Mouse (Mus musculus): ENCODE results near the gene Hist2h2ab. TPM values are rescaled to one million over a fixed set of nuclear protein-coding genes. Genes with fewer than 3 reads are reported as not detected.
A peak's percentile ranks its signal among the peaks of the same experiment; 100 is the strongest.
"Not testable (repeated sequence)": the region's sequence is repeated elsewhere in the genome, so short reads cannot be mapped to it uniquely, and the experiment has no call there.

The Hist2h2ab gene
- polyA plus RNA-seq, 1 experiment from 2014 or later = 0.98 TPM

DNA sequence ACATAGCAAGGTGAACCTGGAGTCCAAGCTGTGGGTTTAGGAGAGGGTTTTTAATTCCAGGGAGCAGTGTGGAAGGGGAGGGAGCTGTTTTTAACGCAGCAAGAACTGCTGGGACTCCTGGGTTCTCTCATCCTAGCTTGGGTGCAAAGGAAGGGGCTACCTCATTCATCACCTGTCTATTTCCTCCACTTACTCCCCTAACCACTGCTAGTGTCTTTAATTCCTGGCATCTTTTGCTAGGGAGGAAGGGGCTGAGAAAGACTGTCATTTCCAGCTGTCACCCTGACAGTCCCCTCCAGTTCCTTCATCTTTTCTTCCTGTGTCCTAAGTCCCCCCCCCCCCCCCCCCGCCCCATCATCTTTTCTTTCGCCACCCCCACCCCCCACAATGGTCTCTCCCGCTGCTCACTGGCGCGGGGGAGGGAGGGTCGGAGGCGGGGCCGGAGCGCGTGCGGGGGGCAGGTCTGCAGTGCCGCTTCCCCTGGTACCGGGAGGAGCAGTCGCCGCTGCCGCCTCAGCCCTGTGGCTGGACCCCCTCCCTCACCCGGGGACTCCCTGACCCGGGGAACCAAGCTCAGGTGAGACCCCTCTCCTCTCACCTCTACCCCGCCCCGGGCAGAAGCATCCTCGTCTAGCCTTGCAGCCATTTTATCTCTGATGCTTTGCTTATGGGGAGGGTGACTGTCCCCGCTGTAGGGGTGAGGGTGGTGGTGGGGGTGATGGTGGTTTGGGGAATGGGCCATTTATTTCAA lies 38.8 kb upstream of the Hist2h2ab start, which contains the start of gene Sv2a:
Gene Sv2a, plus strand, starts transcription at position 425 of the 751 bp plus-strand sequence.
- H3K27me3 ChIP-seq (ENCODE audit: low read depth, poor library complexity, severe bottlenecking) = no peaks in the 10 kb centered on the region
- peak within 1 kb of the TSS; percentile 82 for H3K27ac ChIP-seq (replicated peaks)
- peaks cover 37% of the 10 kb centered on the region for H3K4me1 ChIP-seq
- H3K9me3 ChIP-seq (replicated peaks) = no peaks in the 10 kb centered on the region
- H3K4me3 ChIP-seq = peak within 1 kb of the TSS; percentile 63
- peaks cover 36% of the 10 kb centered on the region for H3K36me3 ChIP-seq
- DNase-seq (ENCODE audit: low spot score) = peak; percentile 49
- 1% methylated on average over 19 of the region's 23 CpGs for WGBS

- H3K9me3 ChIP-seq (replicated peaks) = no peaks in the 10 kb centered on the region
- peaks cover 28% of the 10 kb centered on the region for H3K36me3 ChIP-seq
- 40% methylated on average over 12 of the region's 12 CpGs for WGBS
- peak overlapping the region; percentile 82 for H3K27ac ChIP-seq (replicated peaks)
- H3K27me3 ChIP-seq (ENCODE audit: low read depth, poor library complexity, severe bottlenecking) = no peaks in the 10 kb centered on the region
- DNase-seq (ENCODE audit: low spot score) = no peak
- peak overlapping the region; percentile 63 for H3K4me3 ChIP-seq
- peaks cover 37% of the 10 kb centered on the region for H3K4me1 ChIP-seq
These were observed 37.9 kb upstream of the Hist2h2ab start for GRCm38 (mm10) chr3:96181510-96182381.

- H3K4me3 ChIP-seq = peak overlapping the region; percentile 63; the same call in 1 of the 2 replicates
These were observed 37.3 kb upstream of the Hist2h2ab start for GRCm38 (mm10) chr3:96182382-96182776.

GRCm38 (mm10) chr3:96192977-96193376 lies 26.7 kb upstream of the Hist2h2ab start:
- 0 out of 2 replicates have a peak, but pooled peaks cover 9% of the 10 kb centered on the region for H3K27me3 ChIP-seq (ENCODE audit: low read depth, poor library complexity, severe bottlenecking)
- peaks cover 17% of the 10 kb centered on the region for H3K4me1 ChIP-seq
- no peak overlapping the region for H3K4me3 ChIP-seq
- DNase-seq (ENCODE audit: low spot score) = no peak
- peaks cover 11% of the 10 kb centered on the region for H3K36me3 ChIP-seq
- no peak overlapping the region for H3K27ac ChIP-seq (replicated peaks)
- 0 out of 2 replicates have a peak, but pooled peaks cover 3% of the 10 kb centered on the region for H3K9me3 ChIP-seq (replicated peaks)
- WGBS = 69% methylated on average over 12 of the region's 12 CpGs

More at GRCm38 (mm10) chr3:96182382-96182776, 37.3 kb upstream of the Hist2h2ab start:
- peaks cover 37% of the 10 kb centered on the region for H3K4me1 ChIP-seq
- no peak for DNase-seq (ENCODE audit: low spot score)
- H3K36me3 ChIP-seq = peaks cover 23% of the 10 kb centered on the region
- 36% methylated on average over 4 of the region's 4 CpGs for WGBS
- H3K9me3 ChIP-seq (replicated peaks) = no peaks in the 10 kb centered on the region
- peak overlapping the region; percentile 7; the same call in 1 of the 2 replicates for H3K27ac ChIP-seq (replicated peaks)
- no peaks in the 10 kb centered on the region for H3K27me3 ChIP-seq (ENCODE audit: low read depth, poor library complexity, severe bottlenecking)

DNA sequence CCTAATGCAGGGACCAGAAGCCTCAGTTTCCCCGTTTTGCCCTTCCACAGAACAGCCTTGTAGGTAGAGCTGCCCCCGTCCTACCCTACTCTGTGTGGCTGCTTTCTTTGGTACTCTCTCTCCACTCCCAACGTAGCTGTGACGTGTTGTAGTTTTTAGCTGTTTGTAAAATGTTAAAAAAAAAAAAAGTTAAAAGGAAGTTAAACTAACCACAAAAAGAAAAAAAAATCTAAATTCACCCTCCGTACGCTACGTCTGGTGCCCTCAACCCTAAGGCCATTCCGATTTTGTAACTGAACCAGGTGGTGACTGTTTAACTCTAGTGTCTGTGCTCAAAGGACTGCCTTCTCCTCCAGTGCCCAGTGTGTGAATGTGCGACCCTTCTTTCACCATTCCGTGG lies 24.7 kb upstream of the Hist2h2ab start:
- Histone ChIP-seq H3K4me1 (peaks cover 21% of the 10 kb centered on the region), H3K27ac (replicated peaks) (no peak overlapping the region), H3K27me3 (ENCODE audit: low read depth, poor library complexity, severe bottlenecking) (peaks cover 20% of the 10 kb centered on the region; the same call in 1 of the 2 replicates), H3K9me3 (replicated peaks) (0 out of 2 replicates have a peak, but pooled peaks cover 3% of the 10 kb centered on the region), H3K4me3 (no peak overlapping the region), H3K36me3 (peaks cover 11% of the 10 kb centered on the region)
- no peak for DNase-seq (ENCODE audit: low spot score)
- 91% methylated on average over 10 of the region's 10 CpGs for WGBS

DNA sequence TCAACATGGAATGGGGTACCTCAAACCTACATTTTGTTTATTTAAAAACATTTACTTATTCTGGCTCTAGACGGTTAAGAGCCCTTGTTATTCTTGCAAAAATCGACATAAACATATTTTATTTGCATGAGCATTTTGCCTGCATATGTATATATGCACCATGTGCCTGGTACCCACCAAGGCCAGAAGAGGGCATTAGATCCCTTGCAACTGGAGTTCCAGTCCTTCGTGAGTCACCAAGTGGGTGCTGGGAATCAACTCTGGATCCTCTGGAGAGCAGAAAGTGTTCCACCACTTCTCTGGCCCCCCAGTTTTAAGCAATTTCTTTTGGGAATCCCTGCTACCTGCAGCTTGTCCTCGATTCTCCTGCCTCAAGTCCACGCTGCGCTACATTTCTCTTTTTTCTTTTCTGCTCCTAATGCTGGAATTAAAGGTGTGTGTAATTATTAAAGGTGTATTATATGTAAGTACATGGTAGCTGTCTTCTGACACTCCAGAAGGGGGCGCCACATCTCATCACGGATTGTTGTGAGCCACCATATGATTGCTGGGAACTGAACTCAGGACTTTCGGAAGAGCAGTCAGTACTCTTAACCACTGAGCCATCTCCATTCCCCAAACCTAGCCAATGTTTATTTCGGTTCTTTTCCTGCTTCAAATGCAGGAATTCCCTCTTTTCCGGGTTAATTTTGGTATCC lies 23.9 kb upstream of the Hist2h2ab start:
- H3K36me3 ChIP-seq = peaks cover 11% of the 10 kb centered on the region
- WGBS = 93% methylated on average over 11 of the region's 11 CpGs
- peaks cover 20% of the 10 kb centered on the region; the same call in 1 of the 2 replicates for H3K27me3 ChIP-seq (ENCODE audit: low read depth, poor library complexity, severe bottlenecking)
- H3K9me3 ChIP-seq (replicated peaks) = 0 out of 2 replicates have a peak, but pooled peaks cover 3% of the 10 kb centered on the region
- peaks cover 21% of the 10 kb centered on the region for H3K4me1 ChIP-seq
- DNase-seq (ENCODE audit: low spot score) = no peak
- no peak overlapping the region for H3K27ac ChIP-seq (replicated peaks)
- H3K4me3 ChIP-seq = peak overlapping the region; percentile 69

GRCm38 (mm10) chr3:96196437-96197128 lies 23.1 kb upstream of the Hist2h2ab start:
- peaks cover 21% of the 10 kb centered on the region for H3K4me1 ChIP-seq
- 20% methylated on average over 27 of the region's 27 CpGs for WGBS
- DNase-seq (ENCODE audit: low spot score) = no peak

DNA sequence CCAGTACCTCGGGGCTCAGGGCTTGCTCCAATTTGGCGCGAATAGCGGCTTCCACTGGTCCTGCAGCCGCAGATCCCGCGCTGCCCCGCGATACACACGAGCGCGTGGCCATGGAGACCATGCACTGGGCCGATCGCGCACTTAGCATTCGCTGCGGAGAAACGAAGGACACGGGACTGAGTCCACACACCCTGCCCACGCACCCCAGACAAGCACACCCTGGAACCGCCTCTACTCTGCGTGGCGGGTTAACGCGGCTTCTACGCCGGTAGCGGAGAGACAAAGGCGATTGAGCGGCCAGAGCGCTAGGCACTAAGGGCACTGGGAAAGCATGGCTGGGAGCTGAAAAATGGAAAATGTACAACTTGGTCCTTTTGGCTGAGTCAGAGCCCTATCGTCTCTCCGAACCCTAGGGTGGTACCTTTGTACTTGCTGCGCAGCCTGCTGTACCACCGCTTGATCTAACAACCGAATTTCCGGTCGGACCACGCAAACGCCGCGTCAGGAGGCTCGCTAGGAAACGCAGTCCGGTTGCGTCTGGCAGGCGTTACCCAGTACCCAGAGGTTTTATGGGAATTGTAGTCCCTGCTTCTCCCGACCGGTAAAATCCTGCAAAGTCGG lies 22.4 kb upstream of the Hist2h2ab start:
- peaks cover 20% of the 10 kb centered on the region; the same call in 1 of the 2 replicates for H3K27me3 ChIP-seq (ENCODE audit: low read depth, poor library complexity, severe bottlenecking)
- H3K9me3 ChIP-seq (replicated peaks) = 0 out of 2 replicates have a peak, but pooled peaks cover 3% of the 10 kb centered on the region
- H3K27ac ChIP-seq (replicated peaks) = peak overlapping the region; percentile 97
- peaks cover 21% of the 10 kb centered on the region for H3K4me1 ChIP-seq
- peak overlapping the region; percentile 69 for H3K4me3 ChIP-seq
- peak; percentile 89 for DNase-seq (ENCODE audit: low spot score)
- under 1% methylated on average over 50 of the region's 50 CpGs for WGBS
- H3K36me3 ChIP-seq = peaks cover 11% of the 10 kb centered on the region

More at GRCm38 (mm10) chr3:96196437-96197128, 23.1 kb upstream of the Hist2h2ab start:
- Histone ChIP-seq H3K36me3 (peaks cover 11% of the 10 kb centered on the region), H3K27ac (replicated peaks) (peak overlapping the region; percentile 97), H3K4me3 (peak overlapping the region; percentile 69), H3K27me3 (ENCODE audit: low read depth, poor library complexity, severe bottlenecking) (peaks cover 20% of the 10 kb centered on the region; the same call in 1 of the 2 replicates), H3K9me3 (replicated peaks) (0 out of 2 replicates have a peak, but pooled peaks cover 3% of the 10 kb centered on the region)

DNA sequence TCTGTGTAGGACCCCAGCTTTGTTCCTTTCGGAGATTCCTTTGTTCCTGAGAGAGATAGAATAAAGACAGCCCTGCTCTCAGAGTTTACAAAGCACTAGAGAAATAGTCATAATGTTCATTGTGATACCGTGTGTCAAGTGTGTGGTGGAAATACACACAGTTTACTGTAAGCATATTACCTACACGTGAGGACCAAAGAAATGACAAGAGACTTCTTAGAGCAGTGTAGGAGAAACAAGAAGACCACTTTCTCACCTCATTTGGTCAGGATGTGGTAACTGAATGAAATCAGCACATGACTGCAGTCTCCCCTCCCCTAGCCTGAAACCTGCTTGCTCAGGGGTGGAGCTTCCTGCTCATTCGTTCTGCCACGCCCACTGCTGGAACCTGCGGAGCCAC lies 21.5 kb upstream of the Hist2h2ab start:
- peak overlapping the region; percentile 97 for H3K27ac ChIP-seq (replicated peaks)
- H3K27me3 ChIP-seq (ENCODE audit: low read depth, poor library complexity, severe bottlenecking) = peaks cover 20% of the 10 kb centered on the region; the same call in 1 of the 2 replicates
- no peak for DNase-seq (ENCODE audit: low spot score)
- WGBS = 5% methylated on average over 6 of the region's 6 CpGs
- 0 out of 2 replicates have a peak, but pooled peaks cover 3% of the 10 kb centered on the region for H3K9me3 ChIP-seq (replicated peaks)
- H3K36me3 ChIP-seq = peaks cover 11% of the 10 kb centered on the region
- H3K4me1 ChIP-seq = peaks cover 21% of the 10 kb centered on the region
- peak overlapping the region; percentile 69 for H3K4me3 ChIP-seq

DNA sequence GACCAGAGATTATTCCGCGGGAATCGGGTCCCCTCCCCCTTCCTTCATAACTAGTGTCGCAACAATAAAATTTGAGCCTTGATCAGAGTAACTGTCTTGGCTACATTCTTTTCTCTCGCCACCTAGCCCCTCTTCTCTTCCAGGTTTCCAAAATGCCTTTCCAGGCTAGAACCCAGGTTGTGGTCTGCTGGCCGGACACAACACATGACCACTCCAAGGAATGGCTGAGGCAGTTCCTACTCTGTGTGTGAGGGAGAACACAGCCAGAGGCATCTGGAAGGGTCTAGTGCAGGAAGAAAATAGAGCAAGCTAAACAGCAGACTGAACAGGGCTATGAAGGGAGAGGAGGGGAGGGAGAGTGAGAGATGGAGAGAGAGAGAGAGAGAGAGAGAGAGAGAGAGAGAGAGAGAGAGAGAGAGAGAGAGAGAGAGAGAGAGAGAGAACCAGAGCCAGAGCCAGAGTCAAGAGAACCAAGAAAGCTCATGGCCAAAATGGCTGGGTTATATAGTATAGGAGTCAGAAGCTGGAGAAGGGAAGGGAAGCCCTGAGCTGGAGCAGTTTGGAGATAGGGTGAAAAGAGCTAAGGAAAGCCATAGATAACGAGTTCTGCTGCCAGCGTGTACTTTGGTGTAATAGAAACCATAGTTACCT lies 20.9 kb upstream of the Hist2h2ab start:
- H3K9me3 ChIP-seq (replicated peaks); H3K27ac ChIP-seq (replicated peaks); H3K4me3 ChIP-seq; DNase-seq (ENCODE audit: low spot score): not testable (repeated sequence)
- peaks cover 11% of the 10 kb centered on the region for H3K36me3 ChIP-seq
- peaks cover 15% of the 10 kb centered on the region; the same call in 1 of the 2 replicates for H3K27me3 ChIP-seq (ENCODE audit: low read depth, poor library complexity, severe bottlenecking)
- H3K4me1 ChIP-seq = peaks cover 18% of the 10 kb centered on the region
- WGBS = 37% methylated on average over 8 of the region's 8 CpGs

DNA sequence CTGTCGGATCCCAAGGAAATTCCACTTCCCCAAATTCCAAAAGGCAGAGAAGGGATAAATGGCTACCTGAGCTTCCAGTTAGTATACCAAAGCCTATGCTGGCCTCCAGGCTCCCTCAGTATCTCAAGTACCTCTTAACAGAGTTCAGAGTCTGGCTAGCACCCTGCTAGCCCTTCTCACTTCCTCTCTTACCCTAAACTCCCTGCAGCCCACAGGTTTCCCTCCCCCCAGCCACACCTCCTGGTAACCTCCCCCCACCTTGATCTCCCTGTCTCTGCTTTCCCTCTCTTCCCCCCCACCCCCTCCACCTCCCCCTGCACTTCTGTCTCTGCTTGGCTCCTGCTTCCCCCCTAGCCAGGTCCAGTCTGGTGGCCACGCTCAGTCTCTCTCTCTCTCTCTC lies 19.9 kb upstream of the Hist2h2ab start:
- Histone ChIP-seq H3K4me1 (peaks cover 16% of the 10 kb centered on the region), H3K36me3 (peaks cover 11% of the 10 kb centered on the region), H3K9me3 (replicated peaks) (0 out of 2 replicates have a peak, but pooled peaks cover 3% of the 10 kb centered on the region), H3K27ac (replicated peaks) (no peak overlapping the region), H3K27me3 (ENCODE audit: low read depth, poor library complexity, severe bottlenecking) (peaks cover 11% of the 10 kb centered on the region; the same call in 1 of the 2 replicates), H3K4me3 (no peak overlapping the region)
- 85% methylated on average over 2 of the region's 2 CpGs for WGBS
- no peak for DNase-seq (ENCODE audit: low spot score)
